Mouse (Mus musculus) neural tube, embryonic 13.5 days (tissue): Measurements from ENCODE around the gene Rrp36. TPM values are rescaled to one million over a fixed set of nuclear protein-coding genes. Genes with fewer than 3 reads are reported as not detected.

ENCODE experiments used
- ATAC-seq: fragments of 200-750 bp; cut with Nextera tagmentation; 2 replicates; pipeline ENCODE4 v1.8.0; 2017; ENCODE audit warnings: low read depth, mild to moderate bottlenecking, moderate TSS enrichment, moderate library complexity
- H3K27ac ChIP-seq: fragments of 300-500 bp; sonication (generic); replicated peaks from 2 replicates; pipeline ENCODE4 v1.5.1; 2015; ENCODE audit warnings: moderate library complexity, mild to moderate bottlenecking, inconsistent platforms
- H3K27me3 ChIP-seq: fragments of 300-500 bp; sonication (generic); 2 replicates; pipeline ENCODE4 v1.6.1; 2015; ENCODE audit warnings: mild to moderate bottlenecking, inconsistent platforms
- H3K36me3 ChIP-seq: fragments of 300-500 bp; sonication (generic); 2 replicates; pipeline ENCODE4 v1.6.1; 2015; ENCODE audit warnings: mild to moderate bottlenecking, inconsistent platforms
- H3K4me1 ChIP-seq: fragments of 300-500 bp; sonication (generic); replicated peaks from 2 replicates; pipeline ENCODE4 v1.6.1; 2015; ENCODE audit warnings: inconsistent platforms
- H3K4me2 ChIP-seq: fragments of 300-500 bp; sonication (generic); 2 replicates; pipeline ENCODE4 v1.6.1; 2015; ENCODE audit warnings: inconsistent platforms, mild to moderate bottlenecking, moderate library complexity
- H3K4me3 ChIP-seq: fragments of 300-500 bp; sonication (generic); 2 replicates; pipeline ENCODE4 v1.5.1; 2015; ENCODE audit warnings: mild to moderate bottlenecking, inconsistent platforms
- H3K9ac ChIP-seq: fragments of 300-500 bp; sonication (generic); 2 replicates; pipeline ENCODE4 v1.6.1; 2015; ENCODE audit warnings: moderate library complexity, mild to moderate bottlenecking, inconsistent platforms
- H3K9me3 ChIP-seq: fragments of 300-500 bp; sonication (generic); 2 replicates; pipeline ENCODE4 v1.6.1; 2016; ENCODE audit warnings: inconsistent platforms
- WGBS: fragments of 180-500 bp; shearing (Covaris S2); methylation state at CpG from one replicate; pipeline ENCODE4 v1.1.7; 2015; 5-methylcytosine and 5-hydroxymethylcytosine counted together
- polyA plus RNA-seq: library from polyadenylated mRNA; unstranded; fragments of >200 nt; fragmentation: Nextera tagmentation; extraction: Ambion mirVana; gene quantifications from 2 replicates; pipeline ENCODE4 v1.2.1, GENCODE M21; 2015

Rrp36 gene
- polyA plus RNA-seq, 1 experiment from 2014 or later = 53.5 TPM

DNA sequence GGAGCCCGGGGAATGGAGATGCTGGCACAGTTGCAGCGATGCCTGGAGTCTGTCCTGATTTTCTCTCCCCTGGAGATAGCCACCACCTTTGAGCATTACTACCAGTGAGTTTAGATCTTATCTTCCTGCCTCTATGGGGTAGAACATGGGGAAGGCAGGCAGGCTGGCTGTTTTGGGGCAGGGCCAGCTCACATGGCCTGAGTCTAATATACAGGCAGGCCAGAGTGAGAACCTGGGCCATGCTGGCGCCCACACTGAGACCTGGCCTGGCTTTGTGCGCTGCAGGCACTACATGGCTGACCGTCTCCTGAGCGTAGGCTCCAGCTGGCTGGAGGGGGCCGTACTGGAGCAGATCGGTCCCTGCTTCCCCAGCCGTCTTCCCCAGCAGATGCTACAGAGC lies 12.8 kb downstream of the Rrp36 start:
- no peak for ATAC-seq
- Histone ChIP-seq H3K27me3 (no peaks in the 10 kb centered on the region), H3K9ac (no peak overlapping the region), H3K4me1 (no peaks in the 10 kb centered on the region), H3K27ac (no peak overlapping the region), H3K9me3 (no peaks in the 10 kb centered on the region), H3K4me2 (no peak overlapping the region), H3K36me3 (peaks cover 98% of the 10 kb centered on the region), H3K4me3 (no peak overlapping the region)
- 97% methylated on average over 9 of the region's 9 CpGs for WGBS

DNA sequence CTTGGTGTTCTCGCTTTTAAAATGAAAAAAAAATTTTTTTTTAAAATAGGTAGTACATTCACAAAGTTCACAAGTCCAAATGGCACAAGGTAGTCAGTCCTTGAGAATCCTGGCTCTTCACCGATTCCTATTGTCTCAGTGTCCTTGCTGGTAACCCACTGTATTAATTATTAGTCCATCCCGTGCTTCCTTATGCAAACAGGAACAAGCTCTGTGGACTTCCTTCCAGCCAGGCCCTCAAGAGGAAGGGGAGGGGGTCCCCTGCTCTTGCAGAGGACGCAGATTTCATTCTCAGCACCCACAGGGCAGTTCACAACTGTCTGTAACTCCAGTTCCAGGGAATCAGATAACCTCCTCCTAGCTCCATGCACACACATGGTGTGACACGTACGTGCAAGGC lies 18.1 kb downstream of the Rrp36 start:
- H3K27me3 ChIP-seq = no peaks in the 10 kb centered on the region
- no peaks in the 10 kb centered on the region for H3K9me3 ChIP-seq
- H3K4me1 ChIP-seq = peaks cover 31% of the 10 kb centered on the region
- H3K4me2 ChIP-seq = no peak overlapping the region
- no peak overlapping the region for H3K27ac ChIP-seq
- peaks cover 87% of the 10 kb centered on the region for H3K36me3 ChIP-seq
- no peak overlapping the region for H3K9ac ChIP-seq
- no peak overlapping the region for H3K4me3 ChIP-seq
- ATAC-seq = no peak
- WGBS = 79% methylated on average over 6 of the region's 6 CpGs

- no peaks in the 10 kb centered on the region for H3K9me3 ChIP-seq
- peaks cover 46% of the 10 kb centered on the region for H3K36me3 ChIP-seq
Measured at GRCm38 (mm10) chr17:46651755-46652547, 22.2 kb downstream of the Rrp36 start.

DNA sequence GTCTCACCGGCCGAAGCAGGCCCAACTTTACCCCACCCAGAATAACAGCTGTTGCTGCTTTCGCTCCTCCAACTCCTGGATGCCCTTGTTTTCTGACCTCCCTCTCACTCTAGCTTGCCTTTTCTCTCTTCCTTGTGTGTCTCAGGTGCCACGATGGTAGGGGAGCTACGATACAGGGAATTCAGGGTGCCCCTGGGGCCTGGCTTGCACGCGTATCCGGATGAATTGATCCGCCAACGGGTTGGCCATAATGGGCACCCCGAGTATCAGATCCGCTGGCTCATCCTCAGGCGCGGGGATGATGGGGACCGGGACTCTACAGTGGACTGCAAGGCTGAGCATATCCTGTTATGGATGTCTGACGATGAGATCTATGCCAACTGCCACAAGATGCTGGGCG lies 22.9 kb downstream of the Rrp36 start:
- Histone ChIP-seq H3K27me3 (no peaks in the 10 kb centered on the region), H3K27ac (peak overlapping the region; percentile 96), H3K9ac (peak overlapping the region; percentile 96), H3K4me1 (peaks cover 53% of the 10 kb centered on the region), H3K4me2 (peak overlapping the region; percentile 91), H3K36me3 (peaks cover 39% of the 10 kb centered on the region), H3K9me3 (no peaks in the 10 kb centered on the region), H3K4me3 (peak overlapping the region; percentile 74)
- no peak for ATAC-seq
- WGBS = 67% methylated on average over 17 of the region's 17 CpGs

More at GRCm38 (mm10) chr17:46651755-46652547, 22.2 kb downstream of the Rrp36 start:
- peak overlapping the region; percentile 96 for H3K9ac ChIP-seq
- no peaks in the 10 kb centered on the region for H3K27me3 ChIP-seq
- peak overlapping the region; percentile 91 for H3K4me2 ChIP-seq
- WGBS = 78% methylated on average over 20 of the region's 20 CpGs
- peak overlapping the region; percentile 96; the same call in 1 of the 2 replicates for H3K27ac ChIP-seq
- peaks cover 48% of the 10 kb centered on the region for H3K4me1 ChIP-seq
- no peak for ATAC-seq
- peak overlapping the region; percentile 74 for H3K4me3 ChIP-seq

DNA sequence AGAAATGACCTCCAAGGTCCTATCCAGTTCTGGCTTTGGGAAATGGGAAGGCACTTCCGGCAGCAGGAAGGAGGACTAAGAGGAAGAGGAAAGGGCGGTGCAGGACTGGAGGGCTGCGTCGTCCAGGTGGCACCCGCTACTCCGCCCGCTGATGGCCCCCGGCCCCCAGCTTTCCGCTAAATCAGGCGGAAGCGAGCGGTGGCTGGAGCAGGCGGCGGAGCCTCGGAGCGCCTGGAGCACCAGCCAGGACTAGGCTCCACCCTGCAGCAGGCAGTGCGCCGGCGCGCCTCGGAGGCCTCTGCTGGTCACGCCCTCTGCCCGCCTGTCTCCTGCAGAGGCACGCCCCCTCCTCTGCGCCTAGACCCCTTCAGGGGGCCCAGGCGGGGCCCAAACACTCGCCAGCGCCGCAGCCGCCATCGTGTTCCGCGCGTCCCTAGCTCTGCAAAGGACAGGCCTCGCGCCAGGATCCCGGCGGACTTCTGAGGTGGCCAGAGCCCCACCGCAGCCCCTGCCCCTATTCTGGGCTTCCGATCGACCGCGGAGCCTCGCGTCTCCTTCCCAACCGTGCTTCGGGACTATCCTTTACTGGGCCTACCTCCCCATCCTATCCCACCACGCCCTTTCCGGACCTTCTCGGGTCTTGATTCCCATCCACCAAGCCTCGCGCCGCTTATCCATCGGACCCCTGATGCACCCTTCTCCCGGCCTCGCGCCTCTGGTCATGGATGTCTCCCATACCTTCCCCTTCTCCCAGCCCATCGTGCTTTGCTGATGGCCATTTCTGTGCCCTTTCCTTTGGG lies 23.7 kb downstream of the Rrp36 start, which contains the start of gene Cul7:
Cul7 (plus strand) TSS at position 106 of the 800 bp plus-strand sequence.
- Histone ChIP-seq H3K4me3 (peak within 1 kb of the TSS; percentile 74), H3K27ac (peak within 1 kb of the TSS; percentile 96), H3K36me3 (peaks cover 30% of the 10 kb centered on the region), H3K9ac (peak within 1 kb of the TSS; percentile 96), H3K27me3 (no peaks in the 10 kb centered on the region), H3K4me2 (peak within 1 kb of the TSS; percentile 91), H3K9me3 (no peaks in the 10 kb centered on the region), H3K4me1 (peaks cover 54% of the 10 kb centered on the region)
- under 1% methylated on average over 51 of the region's 58 CpGs for WGBS
- ATAC-seq = peak; percentile 93

DNA sequence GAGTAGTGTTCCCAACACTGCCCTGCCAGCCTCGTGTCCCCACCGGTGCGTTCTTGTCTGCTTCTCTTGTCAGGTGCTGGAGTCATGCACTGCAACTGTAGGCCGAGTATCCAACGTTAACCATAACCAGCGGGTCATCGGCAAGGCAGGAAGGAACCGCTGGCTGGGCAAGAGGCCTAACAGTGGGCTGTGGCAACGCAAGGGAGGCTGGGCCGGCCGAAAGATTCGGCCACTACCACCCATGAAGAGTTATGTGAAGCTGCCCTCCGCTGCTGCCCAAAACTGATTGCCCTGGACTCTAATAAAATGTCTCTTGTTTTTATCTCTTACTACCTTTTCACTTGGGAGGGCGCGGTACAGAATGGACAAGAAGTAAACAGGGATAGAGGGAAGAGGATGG lies 24.3 kb downstream of the Rrp36 start:
- peak overlapping the region; percentile 96 for H3K9ac ChIP-seq
- peaks cover 26% of the 10 kb centered on the region for H3K36me3 ChIP-seq
- H3K27ac ChIP-seq = peak overlapping the region; percentile 96
- H3K4me1 ChIP-seq = peaks cover 60% of the 10 kb centered on the region
- peak overlapping the region; percentile 91 for H3K4me2 ChIP-seq
- 38% methylated on average over 15 of the region's 15 CpGs for WGBS
- H3K4me3 ChIP-seq = peak overlapping the region; percentile 74
- no peak for ATAC-seq
- no peaks in the 10 kb centered on the region for H3K9me3 ChIP-seq
- H3K27me3 ChIP-seq = no peaks in the 10 kb centered on the region

DNA sequence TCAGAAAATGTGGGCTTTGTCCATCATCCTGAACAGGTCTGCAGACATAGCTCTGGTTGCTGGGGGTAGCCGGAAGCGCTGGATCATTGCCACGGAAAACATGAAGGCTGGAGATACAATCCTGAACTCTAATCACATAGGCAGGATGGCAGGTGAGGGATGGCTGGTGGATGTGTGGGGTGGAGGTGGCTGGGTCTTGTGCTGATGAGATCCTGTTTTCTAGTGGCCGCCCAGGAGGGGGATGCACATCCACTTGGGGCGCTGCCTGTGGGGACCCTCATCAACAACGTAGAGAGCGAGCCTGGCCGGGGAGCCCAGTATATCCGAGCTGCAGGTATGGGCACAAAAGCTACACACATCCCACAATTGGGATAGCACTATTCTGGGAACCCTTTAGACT lies 25.7 kb downstream of the Rrp36 start:
- 94% methylated on average over 9 of the region's 9 CpGs for WGBS
- peaks cover 18% of the 10 kb centered on the region for H3K36me3 ChIP-seq
- H3K4me3 ChIP-seq = no peak overlapping the region; the same call in 1 of the 2 replicates
- H3K9me3 ChIP-seq = no peaks in the 10 kb centered on the region
- H3K9ac ChIP-seq = no peak overlapping the region
- H3K4me1 ChIP-seq = peaks cover 62% of the 10 kb centered on the region
- no peak for ATAC-seq
- no peak overlapping the region for H3K27ac ChIP-seq
- no peaks in the 10 kb centered on the region for H3K27me3 ChIP-seq
- no peak overlapping the region for H3K4me2 ChIP-seq

- WGBS = 91% methylated on average over 7 of the region's 7 CpGs
- H3K4me1 ChIP-seq = peaks cover 51% of the 10 kb centered on the region
- peak overlapping the region; percentile 77 for H3K4me2 ChIP-seq
- no peak overlapping the region; the same call in 1 of the 2 replicates for H3K9ac ChIP-seq
- no peaks in the 10 kb centered on the region for H3K27me3 ChIP-seq
- no peak for ATAC-seq
- no peaks in the 10 kb centered on the region for H3K9me3 ChIP-seq
- no peak overlapping the region for H3K27ac ChIP-seq
- peaks cover 17% of the 10 kb centered on the region for H3K36me3 ChIP-seq
- peak overlapping the region; percentile 82; the same call in 1 of the 2 replicates for H3K4me3 ChIP-seq
Measured at GRCm38 (mm10) chr17:46647279-46647678, 26.9 kb downstream of the Rrp36 start.

- peaks cover 25% of the 10 kb centered on the region for H3K36me3 ChIP-seq
- 0% methylated on average over 19 of the region's 19 CpGs for whole genome bisulfite sequencing
- H3K4me1 ChIP-seq = peaks cover 41% of the 10 kb centered on the region
- ATAC-seq = no peak
- peak overlapping the region; percentile 77 for H3K4me2 ChIP-seq
- H3K9me3 ChIP-seq = no peaks in the 10 kb centered on the region
- peak overlapping the region; percentile 82 for H3K4me3 ChIP-seq
- peak overlapping the region; percentile 78 for H3K9ac ChIP-seq
- H3K27me3 ChIP-seq = no peaks in the 10 kb centered on the region
- H3K27ac ChIP-seq = peak overlapping the region; percentile 91
Measured at GRCm38 (mm10) chr17:46646322-46646662, 27.9 kb downstream of the Rrp36 start.

DNA sequence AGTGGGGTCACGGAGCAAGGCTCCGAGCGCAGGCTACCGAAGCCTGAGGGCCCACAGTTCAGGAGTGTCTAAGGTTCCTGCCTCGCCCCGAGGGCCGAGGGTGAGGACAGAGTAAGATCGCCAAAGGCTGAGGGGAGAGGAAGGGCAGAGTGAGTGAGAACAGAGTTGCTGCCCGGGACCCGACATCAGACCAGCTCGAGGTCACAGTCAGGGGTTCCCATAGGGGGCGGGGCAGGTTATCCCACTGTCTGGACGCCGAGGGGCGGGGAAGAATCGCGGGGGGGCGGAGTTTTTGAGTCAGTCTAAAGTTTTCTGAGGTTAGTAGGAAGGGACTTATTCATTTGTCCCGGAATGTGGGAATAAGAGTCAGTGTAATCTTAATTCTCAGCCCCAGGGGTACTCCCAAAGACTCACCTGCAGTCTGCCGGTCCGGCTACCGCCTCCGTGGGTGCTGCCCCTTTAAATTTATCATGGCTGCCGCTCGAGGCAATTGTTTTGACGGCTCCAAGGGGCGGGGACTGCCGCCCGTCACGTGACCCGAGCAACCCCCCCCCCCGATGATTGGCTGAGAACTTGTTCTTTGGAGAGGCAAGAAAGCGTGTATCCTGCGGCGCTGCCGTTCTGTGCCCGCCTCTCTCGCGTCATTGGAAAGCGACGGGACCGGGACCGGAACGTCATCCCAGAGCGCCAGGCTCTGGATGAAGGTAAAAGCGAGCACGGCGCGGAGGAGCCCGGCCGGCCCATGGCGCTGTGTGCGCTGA lies 28.4 kb downstream of the Rrp36 start, which contains the start of the genes Klc4 and Mrpl2:
Klc4 (minus strand) TSS at position 462 of the 761 bp plus-strand sequence.
Mrpl2 (plus strand) TSS at position 669 of the 761 bp plus-strand sequence.
- under 1% methylated on average over 53 of the region's 53 CpGs for WGBS
- peak within 1 kb of the TSS; percentile 82 for H3K4me3 ChIP-seq
- ATAC-seq = peak; percentile 66
- H3K4me2 ChIP-seq = peak within 1 kb of the TSS; percentile 92
- H3K4me1 ChIP-seq = peaks cover 35% of the 10 kb centered on the region
- H3K36me3 ChIP-seq = peaks cover 31% of the 10 kb centered on the region
- H3K27me3 ChIP-seq = no peaks in the 10 kb centered on the region
- peak within 1 kb of the TSS; percentile 91 for H3K27ac ChIP-seq
- no peaks in the 10 kb centered on the region for H3K9me3 ChIP-seq
- peak within 1 kb of the TSS; percentile 89 for H3K9ac ChIP-seq

DNA sequence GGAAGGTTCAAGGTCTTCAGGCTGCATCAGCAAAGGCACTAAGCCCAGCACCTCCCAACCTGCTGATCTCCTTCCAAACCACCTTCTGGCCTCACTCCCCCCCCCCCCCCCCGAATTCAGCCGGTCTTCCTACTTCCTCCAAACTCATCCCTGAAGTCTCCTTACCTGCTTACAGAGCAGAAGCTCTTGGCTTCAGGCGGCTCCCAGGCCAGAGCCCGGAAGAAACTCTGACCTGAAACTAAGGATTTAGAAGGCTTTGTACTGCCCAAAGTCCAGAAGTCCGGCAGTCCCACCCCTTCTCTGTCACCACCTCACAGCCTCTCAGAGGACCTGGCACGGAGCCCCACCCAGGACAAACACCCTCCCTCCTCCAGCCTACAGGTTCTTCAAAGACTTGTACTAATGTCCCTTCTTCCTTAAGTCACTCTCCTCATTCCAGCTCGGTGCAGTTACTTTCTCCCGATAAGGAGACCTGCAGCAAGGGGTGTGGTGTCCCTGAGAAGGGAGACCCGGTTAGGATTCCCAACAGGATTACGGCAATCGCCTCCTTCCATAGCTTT lies 29.2 kb downstream of the Rrp36 start:
- ATAC-seq = 0 out of 2 replicates have a peak, but pooled peaks have one; percentile 2
- H3K4me2 ChIP-seq = peak overlapping the region; percentile 92

More for the DNA sequence above, 29.2 kb downstream of the Rrp36 start:
- Histone ChIP-seq H3K9ac (peak overlapping the region; percentile 89), H3K27ac (peak overlapping the region; percentile 61), H3K27me3 (no peaks in the 10 kb centered on the region), H3K36me3 (peaks cover 38% of the 10 kb centered on the region), H3K4me3 (peak overlapping the region; percentile 82), H3K4me1 (peaks cover 34% of the 10 kb centered on the region), H3K9me3 (no peaks in the 10 kb centered on the region)
- 19% methylated on average over 11 of the region's 11 CpGs for WGBS
